Mouse (Mus musculus): ENCODE measurements around the gene Tsga10. TPM values are rescaled to one million over a fixed set of nuclear protein-coding genes. Genes with fewer than 3 reads are reported as not detected.
"Not testable (repeated sequence)": the region's sequence is repeated elsewhere in the genome, so short reads cannot be mapped to it uniquely, and the experiment has no call there.

Gene Tsga10
- total RNA-seq, 1 experiment from 2014 or later: 9.2 TPM

DNA sequence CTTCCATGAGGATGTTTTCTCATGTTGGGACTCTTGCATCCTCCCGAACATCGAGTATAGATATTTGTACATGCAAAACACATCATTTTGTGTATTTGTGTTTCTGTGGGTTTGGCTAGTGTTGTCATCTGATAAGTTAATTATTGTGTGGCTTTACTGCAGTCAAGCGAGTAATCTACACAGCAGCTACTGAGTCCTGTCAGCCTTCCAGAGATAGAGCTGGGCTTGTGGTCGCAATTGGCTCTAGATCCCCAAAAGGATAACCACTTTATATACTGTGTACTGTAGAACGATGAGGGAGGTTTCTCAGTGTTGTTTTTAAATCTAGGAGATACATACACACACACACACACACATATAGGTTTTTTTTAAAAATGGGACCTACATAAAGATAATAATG, 130.3 kb downstream of the Tsga10 start:
- no peak for ATAC-seq (replicated peaks in 1 of 2; ENCODE audit: insufficient read depth in 1 of 2, low FRiP score in 2 of 2, low TSS enrichment in 1 of 2, low read depth in 1 of 2, poor library complexity in 2 of 2, severe bottlenecking in 2 of 2)

- ATAC-seq (replicated peaks in 1 of 2; ENCODE audit: insufficient read depth in 1 of 2, low FRiP score in 2 of 2, low TSS enrichment in 1 of 2, low read depth in 1 of 2, poor library complexity in 2 of 2, severe bottlenecking in 2 of 2): no peak
Measured at GRCm38 (mm10) chr1:37734841-37735240, 131.4 kb downstream of the Tsga10 start.

GRCm38 (mm10) chr1:37729353-37729752, 136.9 kb downstream of the Tsga10 start:
- no peak for ATAC-seq (replicated peaks in 1 of 2; ENCODE audit: insufficient read depth in 1 of 2, low FRiP score in 2 of 2, low TSS enrichment in 1 of 2, low read depth in 1 of 2, poor library complexity in 2 of 2, severe bottlenecking in 2 of 2)

GRCm38 (mm10) chr1:37728053-37728452, 138.2 kb downstream of the Tsga10 start:
- ATAC-seq (replicated peaks in 1 of 2; ENCODE audit: insufficient read depth in 1 of 2, low FRiP score in 2 of 2, low TSS enrichment in 1 of 2, low read depth in 1 of 2, poor library complexity in 2 of 2, severe bottlenecking in 2 of 2): peak; percentile 43 to 56; a peak in 1 of 4 replicates

DNA sequence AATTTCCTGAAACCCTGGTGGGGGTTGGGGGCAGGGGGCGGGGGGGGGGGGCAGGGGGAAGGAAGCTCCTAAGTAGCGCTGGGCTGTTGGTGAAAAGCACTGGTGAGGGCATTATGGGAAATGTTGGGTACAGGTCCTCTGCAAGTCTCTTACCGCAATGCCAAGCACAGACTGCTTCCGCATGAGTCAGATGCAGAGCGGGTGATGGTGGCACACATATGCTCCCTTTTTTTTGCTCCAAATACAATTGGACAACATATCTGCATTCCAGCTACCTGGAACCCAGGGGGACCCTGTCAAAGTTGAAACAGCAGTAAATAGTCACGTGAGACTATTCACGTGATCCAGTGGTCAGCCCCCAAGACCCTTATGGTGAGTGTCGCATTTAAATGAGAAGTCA, 139.0 kb downstream of the Tsga10 start:
- no peak for ATAC-seq (replicated peaks in 1 of 2; ENCODE audit: insufficient read depth in 1 of 2, low FRiP score in 2 of 2, low TSS enrichment in 1 of 2, low read depth in 1 of 2, poor library complexity in 2 of 2, severe bottlenecking in 2 of 2)

DNA sequence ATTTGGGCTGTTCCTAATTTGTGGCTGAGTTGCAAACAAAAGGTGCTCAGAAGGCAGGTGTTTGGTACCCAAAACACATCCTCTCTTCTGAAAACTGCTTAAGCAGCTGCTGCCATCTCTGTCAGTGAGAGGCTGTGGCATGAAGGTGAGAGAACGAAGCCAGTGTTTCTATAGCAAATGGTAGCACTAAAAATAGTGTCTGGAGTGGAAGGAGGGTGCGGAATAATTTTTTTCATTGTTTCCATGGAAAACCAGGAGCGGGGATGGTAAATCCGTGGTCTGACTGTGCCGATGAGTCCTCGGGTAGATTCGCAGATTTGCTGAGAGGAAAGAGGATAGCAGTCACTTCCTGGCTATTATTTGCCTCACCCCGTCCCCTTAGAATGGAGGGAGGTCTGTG, 139.8 kb downstream of the Tsga10 start:
- no peak for ATAC-seq (replicated peaks in 1 of 2; ENCODE audit: insufficient read depth in 1 of 2, low FRiP score in 2 of 2, low TSS enrichment in 1 of 2, low read depth in 1 of 2, poor library complexity in 2 of 2, severe bottlenecking in 2 of 2)

GRCm38 (mm10) chr1:37725880-37726279, 140.3 kb downstream of the Tsga10 start:
- ATAC-seq (replicated peaks in 1 of 2; ENCODE audit: insufficient read depth in 1 of 2, low FRiP score in 2 of 2, low TSS enrichment in 1 of 2, low read depth in 1 of 2, poor library complexity in 2 of 2, severe bottlenecking in 2 of 2): no peak

GRCm38 (mm10) chr1:37721092-37721491, 145.1 kb downstream of the Tsga10 start:
- no peak for ATAC-seq (replicated peaks in 1 of 2; ENCODE audit: insufficient read depth in 1 of 2, low FRiP score in 2 of 2, low TSS enrichment in 1 of 2, low read depth in 1 of 2, poor library complexity in 2 of 2, severe bottlenecking in 2 of 2)

DNA sequence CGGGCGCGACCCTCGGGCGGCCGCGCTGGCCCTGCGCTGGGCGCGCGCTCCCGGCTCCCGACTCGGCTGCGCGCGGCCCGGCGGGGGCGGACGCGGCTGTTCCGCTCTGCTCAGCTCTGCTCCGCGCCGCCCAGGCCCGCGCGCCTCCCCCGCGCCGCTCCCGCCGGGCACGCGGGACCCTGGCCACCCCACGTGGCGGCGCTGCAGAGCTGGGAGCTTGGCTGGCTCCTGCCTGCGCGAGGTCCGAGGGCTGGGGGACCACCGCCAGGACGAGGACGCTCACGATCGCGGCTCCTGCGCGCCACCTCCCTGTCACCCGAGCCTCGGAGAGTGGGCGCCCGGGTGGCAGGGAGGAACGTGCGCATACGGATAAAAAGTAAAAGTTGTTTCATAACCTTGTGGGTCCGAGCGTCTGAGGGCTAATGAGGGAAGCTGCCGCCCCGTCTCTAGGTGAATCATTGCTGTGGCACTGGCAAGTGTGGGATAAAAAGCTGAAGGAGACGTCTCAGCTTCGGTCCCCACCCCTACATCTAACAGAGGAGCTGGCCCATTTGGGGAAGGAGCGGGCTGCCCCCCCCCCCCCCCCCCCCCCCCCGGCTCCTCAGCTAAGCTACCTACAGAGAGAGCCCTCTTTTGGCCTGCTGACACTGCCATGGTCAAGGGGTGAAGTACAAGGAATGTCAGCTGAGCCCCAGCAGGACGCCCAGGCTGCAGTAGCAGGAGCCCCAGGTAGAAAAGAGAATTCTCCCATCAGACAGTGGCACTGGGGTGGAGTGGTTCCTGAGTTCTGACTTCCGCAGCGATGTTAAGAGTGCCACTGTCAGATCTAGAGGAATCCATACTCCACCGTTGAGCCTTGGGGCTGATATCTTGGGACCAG, 146.2 kb downstream of the Tsga10 start, which contains the start of gene 2010300C02Rik:
Gene 2010300C02Rik, minus strand, starts transcription at position 325 of the 880 bp plus-strand sequence.
- ATAC-seq (replicated peaks in 1 of 2; ENCODE audit: insufficient read depth in 1 of 2, low FRiP score in 2 of 2, low TSS enrichment in 1 of 2, low read depth in 1 of 2, poor library complexity in 2 of 2, severe bottlenecking in 2 of 2): peak in 1 of 2 experiments; percentile 27; a peak in 1 of 4 replicates

GRCm38 (mm10) chr1:37719030-37719723, 147.1 kb downstream of the Tsga10 start:
- ATAC-seq (replicated peaks in 1 of 2; ENCODE audit: insufficient read depth in 1 of 2, low FRiP score in 2 of 2, low TSS enrichment in 1 of 2, low read depth in 1 of 2, poor library complexity in 2 of 2, severe bottlenecking in 2 of 2): no peak

DNA sequence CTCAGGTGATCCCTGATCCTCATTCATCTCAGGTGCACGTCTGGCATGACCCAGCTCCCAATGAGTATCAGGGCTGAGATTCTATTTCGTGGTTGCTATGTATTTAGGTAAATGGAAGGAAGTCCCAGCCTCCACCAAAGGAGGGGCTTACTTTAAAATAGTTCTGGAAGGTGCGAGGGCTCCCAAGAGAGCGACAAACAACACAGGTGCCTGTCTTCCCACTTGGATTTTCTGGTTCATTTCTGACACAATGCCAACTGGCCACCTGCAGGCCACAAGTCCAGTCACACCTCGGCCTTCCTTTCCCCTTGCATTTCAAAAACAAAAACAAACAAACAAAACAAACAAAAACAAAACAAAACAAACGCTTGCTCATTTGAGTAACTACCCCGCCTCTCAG, 147.7 kb downstream of the Tsga10 start:
- no peak for ATAC-seq (replicated peaks in 1 of 2; ENCODE audit: insufficient read depth in 1 of 2, low FRiP score in 2 of 2, low TSS enrichment in 1 of 2, low read depth in 1 of 2, poor library complexity in 2 of 2, severe bottlenecking in 2 of 2)

- no peak for ATAC-seq (replicated peaks in 1 of 2; ENCODE audit: insufficient read depth in 1 of 2, low FRiP score in 2 of 2, low TSS enrichment in 1 of 2, low read depth in 1 of 2, poor library complexity in 2 of 2, severe bottlenecking in 2 of 2)
Measured at GRCm38 (mm10) chr1:37717415-37718195, 148.6 kb downstream of the Tsga10 start.

- not testable (repeated sequence) for ATAC-seq (replicated peaks in 1 of 2; ENCODE audit: insufficient read depth in 1 of 2, low FRiP score in 2 of 2, low TSS enrichment in 1 of 2, low read depth in 1 of 2, poor library complexity in 2 of 2, severe bottlenecking in 2 of 2)
Measured at GRCm38 (mm10) chr1:37712357-37712737, 153.9 kb downstream of the Tsga10 start.

- ATAC-seq (replicated peaks in 1 of 2; ENCODE audit: insufficient read depth in 1 of 2, low FRiP score in 2 of 2, low TSS enrichment in 1 of 2, low read depth in 1 of 2, poor library complexity in 2 of 2, severe bottlenecking in 2 of 2): no peak
Measured at GRCm38 (mm10) chr1:37711596-37712356, 154.5 kb downstream of the Tsga10 start.

GRCm38 (mm10) chr1:37711082-37711481, 155.1 kb downstream of the Tsga10 start:
- ATAC-seq (replicated peaks in 1 of 2; ENCODE audit: insufficient read depth in 1 of 2, low FRiP score in 2 of 2, low TSS enrichment in 1 of 2, low read depth in 1 of 2, poor library complexity in 2 of 2, severe bottlenecking in 2 of 2): no peak

DNA sequence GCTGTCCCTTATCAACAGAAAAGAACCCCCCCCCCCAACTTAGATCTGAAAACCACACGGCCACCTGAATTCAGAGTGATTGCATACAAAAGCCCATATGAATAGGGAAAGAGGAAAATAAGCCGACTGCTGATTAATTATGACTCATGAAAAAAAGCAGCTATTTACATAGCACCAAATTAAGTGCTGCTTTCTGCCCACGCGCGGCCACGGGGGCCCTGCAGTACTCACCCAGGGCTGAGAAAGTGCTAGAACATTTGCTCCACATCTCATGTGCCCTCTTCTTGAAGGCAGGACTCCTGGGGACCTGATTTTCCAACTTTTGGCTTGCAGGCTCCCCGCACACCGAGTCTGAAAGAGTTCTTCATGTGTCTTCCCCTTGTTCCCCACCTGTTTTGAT, 156.5 kb downstream of the Tsga10 start:
- ATAC-seq (replicated peaks in 1 of 2; ENCODE audit: insufficient read depth in 1 of 2, low FRiP score in 2 of 2, low TSS enrichment in 1 of 2, low read depth in 1 of 2, poor library complexity in 2 of 2, severe bottlenecking in 2 of 2): no peak

All from hematopoietic stem cell, adult 5-6 weeks (primary cell).